Mouse (Mus musculus): ENCODE results near the gene Sarm1. TPM values are rescaled to one million over a fixed set of nuclear protein-coding genes. Genes with fewer than 3 reads are reported as not detected.

Sarm1 gene
- polyA plus RNA-seq, 1 experiment from 2014 or later: 50.7 TPM

GRCm38 (mm10) chr11:78499543-78499942 lies 2.0 kb upstream of the Sarm1 start:
- no peaks in the 10 kb centered on the region for H3K27me3 ChIP-seq (ENCODE audit: control insufficient read depth, insufficient read depth, low read depth, low read length)
- no peak overlapping the region for H3K4me2 ChIP-seq (ENCODE audit: low read length)
- 43% methylated on average over 16 of the region's 16 CpGs for WGBS
- peaks cover 24% of the 10 kb centered on the region for H3K4me1 ChIP-seq (ENCODE audit: control insufficient read depth, insufficient read depth, low read length)
- no peaks in the 10 kb centered on the region for H3K36me3 ChIP-seq (ENCODE audit: control insufficient read depth, insufficient read depth, low read length)
- H3K4me3 ChIP-seq (ENCODE audit: low read depth, low read length): no peak overlapping the region
- ATAC-seq: no peak
- no peaks in the 10 kb centered on the region for H3K9me3 ChIP-seq (replicated peaks; ENCODE audit: control insufficient read depth, low read length, poor library complexity, severe bottlenecking)
- H3K27ac ChIP-seq (ENCODE audit: low read length): no peak overlapping the region
- no peak overlapping the region for H3K9ac ChIP-seq (ENCODE audit: low read depth, low read length)

- peak within 1 kb of the TSS; percentile 61 for H3K4me2 ChIP-seq (ENCODE audit: low read length)
- H3K36me3 ChIP-seq (ENCODE audit: control insufficient read depth, insufficient read depth, low read length): no peaks in the 10 kb centered on the region
- peaks cover 24% of the 10 kb centered on the region for H3K4me1 ChIP-seq (ENCODE audit: control insufficient read depth, insufficient read depth, low read length)
- H3K27ac ChIP-seq (ENCODE audit: low read length): peak within 1 kb of the TSS; percentile 94
- H3K9ac ChIP-seq (ENCODE audit: low read depth, low read length): peak within 1 kb of the TSS; percentile 68
- H3K27me3 ChIP-seq (ENCODE audit: control insufficient read depth, insufficient read depth, low read depth, low read length): no peaks in the 10 kb centered on the region
- 39% methylated on average over 7 of the region's 7 CpGs for WGBS
- no peaks in the 10 kb centered on the region for H3K9me3 ChIP-seq (replicated peaks; ENCODE audit: control insufficient read depth, low read length, poor library complexity, severe bottlenecking)
- peak within 1 kb of the TSS; percentile 89 for H3K4me3 ChIP-seq (ENCODE audit: low read depth, low read length)
- ATAC-seq: no peak
Measured at GRCm38 (mm10) chr11:78499004-78499403, 1.4 kb upstream of the Sarm1 start, which contains the start of gene Vtn. Vtn (plus strand) TSS chr11:78499091.

GRCm38 (mm10) chr11:78497071-78497541 lies 448 bp downstream of the Sarm1 start:
- H3K4me2 ChIP-seq (ENCODE audit: low read length): peak overlapping the region; percentile 61
- no peaks in the 10 kb centered on the region for H3K36me3 ChIP-seq (ENCODE audit: control insufficient read depth, insufficient read depth, low read length)
- H3K4me1 ChIP-seq (ENCODE audit: control insufficient read depth, insufficient read depth, low read length): peaks cover 24% of the 10 kb centered on the region
- H3K27ac ChIP-seq (ENCODE audit: low read length): peak overlapping the region; percentile 94
- H3K27me3 ChIP-seq (ENCODE audit: control insufficient read depth, insufficient read depth, low read depth, low read length): no peaks in the 10 kb centered on the region
- H3K9me3 ChIP-seq (replicated peaks; ENCODE audit: control insufficient read depth, low read length, poor library complexity, severe bottlenecking): no peaks in the 10 kb centered on the region
- WGBS: 0% methylated on average over 44 of the region's 44 CpGs
- peak overlapping the region; percentile 89 for H3K4me3 ChIP-seq (ENCODE audit: low read depth, low read length)
- peak; percentile 83 for ATAC-seq
- H3K9ac ChIP-seq (ENCODE audit: low read depth, low read length): peak overlapping the region; percentile 97

- peak overlapping the region; percentile 89 for H3K4me3 ChIP-seq (ENCODE audit: low read depth, low read length)
- H3K27ac ChIP-seq (ENCODE audit: low read length): no peak overlapping the region
- no peaks in the 10 kb centered on the region for H3K27me3 ChIP-seq (ENCODE audit: control insufficient read depth, insufficient read depth, low read depth, low read length)
- peak overlapping the region; percentile 97 for H3K9ac ChIP-seq (ENCODE audit: low read depth, low read length)
- H3K36me3 ChIP-seq (ENCODE audit: control insufficient read depth, insufficient read depth, low read length): no peaks in the 10 kb centered on the region
- no peaks in the 10 kb centered on the region for H3K9me3 ChIP-seq (replicated peaks; ENCODE audit: control insufficient read depth, low read length, poor library complexity, severe bottlenecking)
- ATAC-seq: no peak
- 11% methylated on average over 6 of the region's 6 CpGs for WGBS
- H3K4me1 ChIP-seq (ENCODE audit: control insufficient read depth, insufficient read depth, low read length): peaks cover 29% of the 10 kb centered on the region
- H3K4me2 ChIP-seq (ENCODE audit: low read length): peak overlapping the region; percentile 61
Measured at GRCm38 (mm10) chr11:78495904-78496303, 1.6 kb downstream of the Sarm1 start.

- Histone ChIP-seq H3K9ac (ENCODE audit: low read depth, low read length) (peak overlapping the region; percentile 57), H3K27ac (ENCODE audit: low read length) (peak overlapping the region; percentile 34; the same call in 1 of the 2 replicates), H3K36me3 (ENCODE audit: control insufficient read depth, insufficient read depth, low read length) (peaks cover 15% of the 10 kb centered on the region), H3K4me3 (ENCODE audit: low read depth, low read length) (peak overlapping the region; percentile 25; the same call in 1 of the 2 replicates), H3K9me3 (replicated peaks; ENCODE audit: control insufficient read depth, low read length, poor library complexity, severe bottlenecking) (no peaks in the 10 kb centered on the region), H3K4me2 (ENCODE audit: low read length) (peak overlapping the region; percentile 51), H3K27me3 (ENCODE audit: control insufficient read depth, insufficient read depth, low read depth, low read length) (no peaks in the 10 kb centered on the region; the same call in 1 of the 2 replicates), H3K4me1 (ENCODE audit: control insufficient read depth, insufficient read depth, low read length) (peaks cover 25% of the 10 kb centered on the region)
- peak; percentile 65; the same call in 1 of the 2 replicates for ATAC-seq
- 9% methylated on average over 46 of the region's 48 CpGs for WGBS
Measured at GRCm38 (mm10) chr11:78490781-78491241, 6.7 kb downstream of the Sarm1 start.

- whole genome bisulfite sequencing: 3% methylated on average over 8 of the region's 8 CpGs
- 0 out of 2 replicates have a peak, but pooled peaks have one; percentile 19 for ATAC-seq
- Histone ChIP-seq H3K9me3 (replicated peaks; ENCODE audit: control insufficient read depth, low read length, poor library complexity, severe bottlenecking) (no peaks in the 10 kb centered on the region), H3K4me2 (ENCODE audit: low read length) (no peak overlapping the region), H3K9ac (ENCODE audit: low read depth, low read length) (no peak overlapping the region), H3K4me3 (ENCODE audit: low read depth, low read length) (no peak overlapping the region), H3K36me3 (ENCODE audit: control insufficient read depth, insufficient read depth, low read length) (peaks cover 25% of the 10 kb centered on the region), H3K4me1 (ENCODE audit: control insufficient read depth, insufficient read depth, low read length) (peaks cover 13% of the 10 kb centered on the region), H3K27me3 (ENCODE audit: control insufficient read depth, insufficient read depth, low read depth, low read length) (no peaks in the 10 kb centered on the region; the same call in 1 of the 2 replicates), H3K27ac (ENCODE audit: low read length) (no peak overlapping the region)
Measured at GRCm38 (mm10) chr11:78488168-78488567, 9.4 kb downstream of the Sarm1 start.

GRCm38 (mm10) chr11:78483639-78484038 lies 13.9 kb downstream of the Sarm1 start:
- Histone ChIP-seq H3K36me3 (ENCODE audit: control insufficient read depth, insufficient read depth, low read length) (peaks cover 49% of the 10 kb centered on the region), H3K9ac (ENCODE audit: low read depth, low read length) (no peak overlapping the region), H3K4me2 (ENCODE audit: low read length) (no peak overlapping the region), H3K27me3 (ENCODE audit: control insufficient read depth, insufficient read depth, low read depth, low read length) (no peaks in the 10 kb centered on the region; the same call in 1 of the 2 replicates), H3K4me1 (ENCODE audit: control insufficient read depth, insufficient read depth, low read length) (no peaks in the 10 kb centered on the region), H3K27ac (ENCODE audit: low read length) (no peak overlapping the region), H3K9me3 (replicated peaks; ENCODE audit: control insufficient read depth, low read length, poor library complexity, severe bottlenecking) (no peaks in the 10 kb centered on the region), H3K4me3 (ENCODE audit: low read depth, low read length) (no peak overlapping the region)
- no peak for ATAC-seq
- WGBS: 75% methylated on average over 7 of the region's 7 CpGs

- H3K9ac ChIP-seq (ENCODE audit: low read depth, low read length): no peak overlapping the region
- H3K4me1 ChIP-seq (ENCODE audit: control insufficient read depth, insufficient read depth, low read length): no peaks in the 10 kb centered on the region
- H3K4me3 ChIP-seq (ENCODE audit: low read depth, low read length): no peak overlapping the region
- H3K27ac ChIP-seq (ENCODE audit: low read length): no peak overlapping the region
- H3K4me2 ChIP-seq (ENCODE audit: low read length): no peak overlapping the region
- H3K36me3 ChIP-seq (ENCODE audit: control insufficient read depth, insufficient read depth, low read length): peaks cover 14% of the 10 kb centered on the region
- ATAC-seq: no peak
- 81% methylated on average over 3 of the region's 3 CpGs for WGBS
- no peaks in the 10 kb centered on the region for H3K9me3 ChIP-seq (replicated peaks; ENCODE audit: control insufficient read depth, low read length, poor library complexity, severe bottlenecking)
- H3K27me3 ChIP-seq (ENCODE audit: control insufficient read depth, insufficient read depth, low read depth, low read length): no peaks in the 10 kb centered on the region
Measured at GRCm38 (mm10) chr11:78475289-78475688, 22.3 kb downstream of the Sarm1 start.

- no peak overlapping the region for H3K9ac ChIP-seq (ENCODE audit: low read depth, low read length)
- WGBS: 94% methylated on average over 10 of the region's 10 CpGs
- no peak overlapping the region for H3K4me2 ChIP-seq (ENCODE audit: low read length)
- peaks cover under 1% of the 10 kb centered on the region for H3K4me1 ChIP-seq (ENCODE audit: control insufficient read depth, insufficient read depth, low read length)
- no peak overlapping the region for H3K27ac ChIP-seq (ENCODE audit: low read length)
- no peak for ATAC-seq
- no peak overlapping the region for H3K4me3 ChIP-seq (ENCODE audit: low read depth, low read length)
- no peaks in the 10 kb centered on the region for H3K27me3 ChIP-seq (ENCODE audit: control insufficient read depth, insufficient read depth, low read depth, low read length)
- no peaks in the 10 kb centered on the region for H3K9me3 ChIP-seq (replicated peaks; ENCODE audit: control insufficient read depth, low read length, poor library complexity, severe bottlenecking)
- peaks cover 6% of the 10 kb centered on the region for H3K36me3 ChIP-seq (ENCODE audit: control insufficient read depth, insufficient read depth, low read length)
Measured at GRCm38 (mm10) chr11:78471326-78472103, 26.0 kb downstream of the Sarm1 start.

All from midbrain, embryonic 16.5 days (tissue).